Mouse (Mus musculus) stomach, postnatal 0 days (tissue): ENCODE measurements around the gene Strip2. TPM values are rescaled to one million over a fixed set of nuclear protein-coding genes. Genes with fewer than 3 reads are reported as not detected.

Experiments used
- ATAC-seq: fragments of 200-750 bp; cut with Nextera tagmentation; 2 replicates; pipeline ENCODE4 v1.8.0; 2017; ENCODE audit not compliant: low FRiP score, low TSS enrichment
- DNase-seq: peaks from one replicate; pipeline ENCODE4 v3.0.0-alpha.2; 2016; ENCODE audit warnings: low spot score
- H3K27ac ChIP-seq: fragments of 300-500 bp; sonication (generic); replicated peaks from 2 replicates; pipeline ENCODE4 v1.5.1; 2014; ENCODE audit warnings: mild to moderate bottlenecking, control low read depth
- H3K27me3 ChIP-seq: fragments of 300-500 bp; sonication (generic); 2 replicates; pipeline ENCODE4 v1.6.1; 2014; ENCODE audit warnings: low read length; ENCODE audit not compliant: control insufficient read depth, insufficient read depth
- H3K36me3 ChIP-seq: fragments of 300-500 bp; sonication (generic); 2 replicates; pipeline ENCODE4 v1.6.1; 2014; ENCODE audit warnings: low read length, mixed read lengths; ENCODE audit not compliant: control insufficient read depth, insufficient read depth
- H3K4me1 ChIP-seq: fragments of 300-500 bp; sonication (generic); replicated peaks from 2 replicates; pipeline ENCODE4 v1.6.1; 2014; ENCODE audit warnings: antibody characterized with exemption; ENCODE audit not compliant: control insufficient read depth, insufficient read depth
- H3K4me2 ChIP-seq: fragments of 300-500 bp; sonication (generic); replicated peaks from 2 replicates; pipeline ENCODE4 v1.6.1; 2014; ENCODE audit warnings: low read depth, mild to moderate bottlenecking, control low read depth, moderate library complexity
- H3K4me3 ChIP-seq: fragments of 300-500 bp; sonication (generic); 2 replicates; pipeline ENCODE4 v1.5.1; 2014; ENCODE audit warnings: low read depth, low read length, control low read depth
- H3K9ac ChIP-seq: fragments of 300-500 bp; sonication (generic); 2 replicates; pipeline ENCODE4 v1.6.1; 2014; ENCODE audit warnings: mild to moderate bottlenecking, low read length, control low read depth, mixed read lengths
- H3K9me3 ChIP-seq: fragments of 300-500 bp; sonication (generic); 2 replicates; pipeline ENCODE4 v1.6.1; 2016; ENCODE audit warnings: low read length; ENCODE audit not compliant: control insufficient read depth
- CTCF ChIP-seq: IDR thresholded peaks from 2 replicates; pipeline ENCODE4 v1.5.1; 2016; ENCODE audit warnings: antibody characterized with exemption, low read depth, mild to moderate bottlenecking, moderate library complexity
- EP300 ChIP-seq: optimal IDR thresholded peaks from 2 replicates; pipeline ENCODE3; 2016; ENCODE audit warnings: antibody characterized with exemption
- WGBS: fragments of 180-500 bp; shearing (Covaris S2); extraction: QIAGEN DNeasy Blood & Tissue Kit; methylation state at CpG from one replicate; pipeline ENCODE4 v1.1.7; 2014; 5-methylcytosine and 5-hydroxymethylcytosine counted together
- polyA plus RNA-seq: library from polyadenylated mRNA; unstranded; fragments of >200 nt; fragmentation: Nextera tagmentation; extraction: Ambion mirVana; gene quantifications from 2 replicates; pipeline ENCODE4 v1.2.1, GENCODE M21; 2015

Strip2 gene
- polyA plus RNA-seq, 1 experiment from 2014 or later: 0.16 TPM

- Histone ChIP-seq H3K9ac (no peak overlapping the region), H3K27ac (no peak overlapping the region), H3K9me3 (no peaks in the 10 kb centered on the region), H3K4me2 (no peak overlapping the region), H3K4me3 (no peak overlapping the region), H3K4me1 (no peaks in the 10 kb centered on the region), H3K36me3 (peaks cover 4% of the 10 kb centered on the region; the same call in 1 of the 2 replicates), H3K27me3 (no peaks in the 10 kb centered on the region)
- ATAC-seq (no peak), DNase-seq (no peak)
- 89% methylated on average over 3 of the region's 3 CpGs for WGBS
- TF ChIP-seq CTCF (no peak), EP300 (no peak)
These were observed 36.0 kb upstream of the Strip2 start for GRCm38 (mm10) chr6:29880796-29881195.

- no peak for TF ChIP-seq EP300
- no peak for TF ChIP-seq CTCF
- no peak overlapping the region for H3K27ac ChIP-seq
- H3K4me1 ChIP-seq: no peaks in the 10 kb centered on the region
- H3K9ac ChIP-seq: no peak overlapping the region
- DNase-seq (no peak), ATAC-seq (no peak)
- 70% methylated on average over 2 of the region's 2 CpGs for WGBS
- no peaks in the 10 kb centered on the region for H3K9me3 ChIP-seq
- no peak overlapping the region for H3K4me3 ChIP-seq
- H3K27me3 ChIP-seq: no peaks in the 10 kb centered on the region
- no peak overlapping the region for H3K4me2 ChIP-seq
- H3K36me3 ChIP-seq: peaks cover 9% of the 10 kb centered on the region; the same call in 1 of the 2 replicates
These were observed 34.9 kb upstream of the Strip2 start for GRCm38 (mm10) chr6:29881936-29882335.

- TF ChIP-seq EP300: no peak
- TF ChIP-seq CTCF: no peak
- Histone ChIP-seq H3K4me1 (no peaks in the 10 kb centered on the region), H3K9me3 (no peaks in the 10 kb centered on the region), H3K4me3 (no peak overlapping the region), H3K9ac (no peak overlapping the region), H3K4me2 (no peak overlapping the region), H3K27ac (no peak overlapping the region), H3K36me3 (peaks cover 9% of the 10 kb centered on the region; the same call in 1 of the 2 replicates), H3K27me3 (no peaks in the 10 kb centered on the region)
- no peak for ATAC-seq
- no peak for DNase-seq
- WGBS: 73% methylated on average over 6 of the region's 6 CpGs
These were observed 33.9 kb upstream of the Strip2 start for GRCm38 (mm10) chr6:29882870-29883269.

GRCm38 (mm10) chr6:29891151-29891550, 25.7 kb upstream of the Strip2 start:
- TF ChIP-seq EP300 (no peak), CTCF (no peak)
- no peak for DNase-seq
- no peak overlapping the region for H3K27ac ChIP-seq
- WGBS: 54% methylated on average over 11 of the region's 11 CpGs
- H3K27me3 ChIP-seq: no peaks in the 10 kb centered on the region
- H3K36me3 ChIP-seq: peaks cover 2% of the 10 kb centered on the region; the same call in 1 of the 2 replicates
- H3K9me3 ChIP-seq: no peaks in the 10 kb centered on the region
- no peak overlapping the region for H3K9ac ChIP-seq
- no peak for ATAC-seq
- H3K4me2 ChIP-seq: no peak overlapping the region
- H3K4me3 ChIP-seq: no peak overlapping the region
- H3K4me1 ChIP-seq: no peaks in the 10 kb centered on the region

- ATAC-seq: no peak
- H3K27ac ChIP-seq: no peak overlapping the region
- no peak overlapping the region for H3K4me3 ChIP-seq
- no peak overlapping the region for H3K9ac ChIP-seq
- H3K9me3 ChIP-seq: no peaks in the 10 kb centered on the region
- no peaks in the 10 kb centered on the region for H3K4me1 ChIP-seq
- H3K27me3 ChIP-seq: no peaks in the 10 kb centered on the region
- no peaks in the 10 kb centered on the region; the same call in 1 of the 2 replicates for H3K36me3 ChIP-seq
- no peak for DNase-seq
- TF ChIP-seq EP300: no peak
- no peak for TF ChIP-seq CTCF
- no peak overlapping the region for H3K4me2 ChIP-seq
- WGBS: 94% methylated on average over 3 of the region's 3 CpGs
These were observed 19.8 kb upstream of the Strip2 start for GRCm38 (mm10) chr6:29896976-29897375.

GRCm38 (mm10) chr6:29901450-29901849, 15.4 kb upstream of the Strip2 start:
- Histone ChIP-seq H3K9ac (no peak overlapping the region), H3K27ac (no peak overlapping the region), H3K4me3 (no peak overlapping the region), H3K27me3 (no peaks in the 10 kb centered on the region), H3K4me1 (no peaks in the 10 kb centered on the region), H3K9me3 (no peaks in the 10 kb centered on the region), H3K36me3 (no peaks in the 10 kb centered on the region), H3K4me2 (no peak overlapping the region)
- WGBS: 94% methylated on average over 1 of the region's 1 CpGs
- TF ChIP-seq CTCF: no peak
- no peak for TF ChIP-seq EP300
- no peak for ATAC-seq
- DNase-seq: no peak
